Mouse (Mus musculus) limb, embryonic 12.5 days (tissue): ENCODE results near the gene Ltbp4. TPM values are rescaled to one million over a fixed set of nuclear protein-coding genes. Genes with fewer than 3 reads are reported as not detected.
A peak's percentile ranks its signal among the peaks of the same experiment; 100 is the strongest.

ENCODE experiments used
- ATAC-seq: fragments of 200-750 bp; cut with Nextera tagmentation; 2 replicates; pipeline ENCODE4 v1.8.0; 2017; ENCODE audit warnings: low read depth, moderate TSS enrichment; ENCODE audit not compliant: insufficient number of reproducible peaks, insufficient read depth, low FRiP score, low TSS enrichment
- H3K27ac ChIP-seq: fragments of 300-500 bp; sonication (generic); 2 replicates; pipeline ENCODE4 v1.5.1; 2016; ENCODE audit warnings: mild to moderate bottlenecking, moderate library complexity
- H3K27me3 ChIP-seq: fragments of 300-500 bp; sonication (generic); 2 replicates; pipeline ENCODE4 v1.6.1; 2016; ENCODE audit warnings: mild to moderate bottlenecking, moderate library complexity
- H3K36me3 ChIP-seq: fragments of 300-500 bp; sonication (generic); 2 replicates; pipeline ENCODE4 v1.6.1; 2016; ENCODE audit warnings: mild to moderate bottlenecking, moderate library complexity
- H3K4me1 ChIP-seq: fragments of 300-500 bp; sonication (generic); replicated peaks from 2 replicates; pipeline ENCODE4 v1.6.1; 2016
- H3K4me2 ChIP-seq: fragments of 300-500 bp; sonication (generic); 2 replicates; pipeline ENCODE4 v1.6.1; 2016; ENCODE audit warnings: mild to moderate bottlenecking, moderate library complexity
- H3K4me3 ChIP-seq: fragments of 300-500 bp; sonication (generic); replicated peaks from 2 replicates; pipeline ENCODE4 v1.5.1; 2016; ENCODE audit warnings: mild to moderate bottlenecking
- H3K9ac ChIP-seq: fragments of 300-500 bp; sonication (generic); replicated peaks from 2 replicates; pipeline ENCODE4 v1.6.1; 2016; ENCODE audit warnings: mild to moderate bottlenecking, moderate library complexity
- H3K9me3 ChIP-seq: fragments of 300-500 bp; sonication (generic); 2 replicates; pipeline ENCODE4 v1.6.1; 2016; ENCODE audit warnings: mild to moderate bottlenecking, moderate library complexity
- WGBS: fragments of 180-500 bp; shearing (Covaris S2); methylation state at CpG from one replicate; pipeline ENCODE4 v1.1.7; 2016; 5-methylcytosine and 5-hydroxymethylcytosine counted together
- polyA plus RNA-seq: library from polyadenylated mRNA; unstranded; fragments of >200 nt; fragmentation: Nextera tagmentation; extraction: Ambion mirVana; gene quantifications from 2 replicates; pipeline ENCODE4 v1.2.1, GENCODE M21; 2016

The Ltbp4 gene
- polyA plus RNA-seq, 1 experiment from 2014 or later = 15.8 TPM

DNA sequence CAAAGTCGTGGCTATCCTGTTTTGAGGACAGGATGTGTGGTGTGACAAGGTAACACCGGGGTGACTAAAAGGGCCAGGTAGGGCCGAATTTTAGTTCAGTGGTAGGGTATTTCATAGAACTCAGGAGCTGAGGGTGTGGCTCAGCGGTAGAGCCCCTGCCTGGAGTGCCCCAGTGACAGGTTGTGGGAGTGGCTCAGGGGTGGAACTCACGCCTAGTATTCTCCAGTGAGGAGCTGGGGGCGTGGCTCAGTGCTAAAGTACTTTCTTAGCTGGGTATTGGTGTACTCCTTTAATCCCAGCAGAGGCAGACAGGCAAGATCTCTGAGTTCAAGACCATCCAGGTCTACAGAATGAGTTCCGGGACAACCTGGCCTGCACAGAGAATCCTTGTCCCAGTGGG, 61.5 kb downstream of the Ltbp4 start:
- ATAC-seq = no peak
- Histone ChIP-seq H3K36me3 (peaks cover 86% of the 10 kb centered on the region), H3K4me3 (no peak overlapping the region), H3K4me2 (no peak overlapping the region), H3K4me1 (no peaks in the 10 kb centered on the region), H3K9me3 (no peaks in the 10 kb centered on the region), H3K27me3 (no peaks in the 10 kb centered on the region), H3K27ac (no peak overlapping the region), H3K9ac (no peak overlapping the region)
- WGBS = 61% methylated on average over 7 of the region's 7 CpGs

DNA sequence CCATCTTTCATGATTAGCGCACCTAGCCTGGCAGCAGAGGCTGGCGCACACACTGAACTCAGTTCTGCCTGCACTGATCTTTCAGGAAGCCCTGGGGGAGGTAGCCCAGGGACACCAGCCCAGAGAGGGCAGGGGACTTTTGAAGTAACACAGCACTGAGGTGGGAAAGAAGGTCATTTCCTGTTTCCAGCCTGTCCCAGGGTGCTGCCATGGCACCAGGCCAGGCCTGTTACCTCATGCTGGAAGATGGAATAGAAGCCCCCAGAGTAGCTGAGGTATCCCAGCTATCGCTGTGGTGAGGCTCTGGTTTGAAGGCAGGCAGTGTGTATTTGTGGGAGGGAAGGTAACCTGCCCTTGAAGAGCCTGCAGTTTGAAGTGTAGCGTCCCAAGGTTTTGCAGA, 62.6 kb downstream of the Ltbp4 start:
- WGBS = 92% methylated on average over 4 of the region's 4 CpGs
- ATAC-seq = no peak
- no peaks in the 10 kb centered on the region for H3K4me1 ChIP-seq

DNA sequence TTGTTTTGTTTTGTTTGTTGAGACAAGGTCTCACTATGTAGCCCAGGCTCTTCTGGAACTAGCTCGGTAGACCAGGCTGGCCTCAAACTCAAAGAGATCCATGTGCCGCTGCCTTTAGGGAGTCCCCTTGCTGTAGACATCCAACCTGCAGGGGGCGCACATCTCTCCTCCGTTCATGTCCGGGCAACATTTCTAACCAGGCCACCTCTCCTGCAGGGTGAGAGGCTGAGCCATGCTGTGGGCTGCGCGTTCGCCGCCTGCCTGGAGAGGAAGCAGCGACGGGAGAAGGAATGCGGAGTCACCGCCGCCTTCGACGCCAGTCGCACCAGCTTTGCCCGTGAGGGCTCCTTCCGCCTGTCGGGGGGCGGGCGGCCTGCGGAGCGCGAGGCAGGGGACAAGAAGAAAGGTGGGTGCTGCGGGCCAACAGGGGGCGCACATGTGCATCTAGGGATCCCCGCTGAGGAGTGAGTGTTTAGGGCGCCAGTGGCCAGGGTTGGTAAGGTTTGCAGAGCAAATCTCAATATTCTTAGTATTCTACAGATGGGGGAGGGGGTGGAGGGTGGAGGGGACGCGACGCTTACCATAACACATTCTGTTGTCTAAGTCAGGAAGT, 63.6 kb downstream of the Ltbp4 start:
- Histone ChIP-seq H3K9ac (no peak overlapping the region), H3K9me3 (no peaks in the 10 kb centered on the region; the same call in 1 of the 2 replicates), H3K27ac (no peak overlapping the region), H3K4me1 (no peaks in the 10 kb centered on the region), H3K36me3 (peaks cover 90% of the 10 kb centered on the region), H3K27me3 (no peaks in the 10 kb centered on the region), H3K4me2 (no peak overlapping the region), H3K4me3 (no peak overlapping the region)
- 0 out of 2 replicates have a peak, but pooled peaks have one; percentile 40 for ATAC-seq
- 50% methylated on average over 32 of the region's 32 CpGs for WGBS

More for the DNA sequence above, 62.6 kb downstream of the Ltbp4 start:
- peaks cover 89% of the 10 kb centered on the region for H3K36me3 ChIP-seq
- no peak overlapping the region for H3K4me3 ChIP-seq
- no peak overlapping the region for H3K9ac ChIP-seq
- no peak overlapping the region for H3K4me2 ChIP-seq
- H3K27ac ChIP-seq = no peak overlapping the region
- H3K27me3 ChIP-seq = no peaks in the 10 kb centered on the region
- no peaks in the 10 kb centered on the region for H3K9me3 ChIP-seq

GRCm38 (mm10) chr7:27271423-27271822, 66.1 kb downstream of the Ltbp4 start:
- ATAC-seq = no peak
- WGBS = 88% methylated on average over 8 of the region's 8 CpGs
- Histone ChIP-seq H3K4me1 (no peaks in the 10 kb centered on the region), H3K4me3 (no peak overlapping the region), H3K9me3 (no peaks in the 10 kb centered on the region; the same call in 1 of the 2 replicates), H3K36me3 (peaks cover 90% of the 10 kb centered on the region), H3K27me3 (no peaks in the 10 kb centered on the region), H3K4me2 (no peak overlapping the region), H3K27ac (no peak overlapping the region), H3K9ac (no peak overlapping the region)

DNA sequence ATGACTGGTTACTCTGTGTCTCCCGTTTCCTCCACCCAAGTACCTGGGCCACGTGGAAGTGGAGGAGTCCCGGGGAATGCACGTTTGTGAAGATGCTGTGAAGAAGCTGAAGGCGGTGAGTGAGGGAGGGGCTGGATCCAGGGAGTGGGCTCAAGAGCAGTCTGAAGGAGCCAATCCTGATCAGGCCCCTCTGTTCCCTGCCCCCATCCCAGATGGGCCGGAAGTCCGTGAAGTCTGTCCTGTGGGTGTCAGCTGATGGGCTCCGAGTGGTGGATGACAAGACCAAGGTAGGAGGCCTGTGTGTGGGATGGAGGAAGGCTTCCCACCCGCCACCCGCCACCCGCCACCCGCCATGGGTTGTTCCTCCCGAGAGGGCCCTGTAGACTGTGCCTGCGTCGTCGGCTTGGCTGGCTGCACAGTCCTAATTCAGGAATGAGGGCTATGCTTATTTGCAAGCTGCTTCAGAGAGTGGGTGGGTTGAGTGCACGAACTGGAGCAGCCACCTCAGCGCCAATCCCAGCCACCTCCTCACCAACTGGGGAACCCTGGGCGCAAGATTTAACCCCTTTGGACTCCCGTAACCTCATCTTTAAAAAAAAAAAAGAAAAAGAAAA, 70.9 kb downstream of the Ltbp4 start:
- ATAC-seq = no peak
- Histone ChIP-seq H3K9me3 (no peaks in the 10 kb centered on the region; the same call in 1 of the 2 replicates), H3K27me3 (no peaks in the 10 kb centered on the region), H3K4me1 (no peaks in the 10 kb centered on the region), H3K4me2 (no peak overlapping the region), H3K36me3 (peaks cover 97% of the 10 kb centered on the region), H3K27ac (no peak overlapping the region), H3K4me3 (no peak overlapping the region), H3K9ac (no peak overlapping the region)
- WGBS = 64% methylated on average over 20 of the region's 20 CpGs

GRCm38 (mm10) chr7:27264761-27265160, 72.7 kb downstream of the Ltbp4 start:
- ATAC-seq = no peak
- H3K4me2 ChIP-seq = no peak overlapping the region
- no peaks in the 10 kb centered on the region; the same call in 1 of the 2 replicates for H3K9me3 ChIP-seq
- H3K27ac ChIP-seq = no peak overlapping the region
- peaks cover 79% of the 10 kb centered on the region for H3K36me3 ChIP-seq
- no peaks in the 10 kb centered on the region for H3K27me3 ChIP-seq
- WGBS = 83% methylated on average over 12 of the region's 12 CpGs
- H3K4me1 ChIP-seq = peaks cover 11% of the 10 kb centered on the region
- H3K4me3 ChIP-seq = no peak overlapping the region
- no peak overlapping the region for H3K9ac ChIP-seq

GRCm38 (mm10) chr7:27261888-27262287, 75.6 kb downstream of the Ltbp4 start:
- H3K27ac ChIP-seq = no peak overlapping the region
- no peak overlapping the region for H3K4me2 ChIP-seq
- WGBS = 81% methylated on average over 6 of the region's 6 CpGs
- H3K4me1 ChIP-seq = peaks cover 31% of the 10 kb centered on the region
- H3K27me3 ChIP-seq = no peaks in the 10 kb centered on the region
- no peak overlapping the region for H3K4me3 ChIP-seq
- no peak overlapping the region for H3K9ac ChIP-seq
- no peaks in the 10 kb centered on the region for H3K9me3 ChIP-seq
- peaks cover 50% of the 10 kb centered on the region for H3K36me3 ChIP-seq
- ATAC-seq = no peak

DNA sequence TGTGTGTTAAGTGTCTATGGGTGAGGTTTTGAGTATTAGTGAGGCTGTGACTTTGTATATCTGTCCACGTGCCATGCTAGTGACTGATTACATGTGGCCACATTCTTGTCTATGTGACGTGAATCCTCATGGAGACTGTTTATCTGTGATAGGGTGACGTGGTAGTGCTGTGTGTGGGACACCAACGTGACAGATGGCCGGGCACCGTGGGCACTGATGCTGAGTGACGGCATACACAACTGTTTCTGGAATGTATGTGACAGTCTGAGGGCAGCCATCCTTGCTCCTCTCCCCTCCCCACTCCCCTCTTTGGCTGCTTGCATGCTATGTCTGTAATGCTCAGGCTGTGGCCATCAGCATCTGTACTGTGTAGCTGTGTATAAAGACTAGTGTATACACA, 76.6 kb downstream of the Ltbp4 start:
- Histone ChIP-seq H3K4me2 (no peak overlapping the region), H3K4me1 (peaks cover 35% of the 10 kb centered on the region), H3K27ac (no peak overlapping the region), H3K27me3 (no peaks in the 10 kb centered on the region), H3K36me3 (peaks cover 40% of the 10 kb centered on the region), H3K4me3 (no peak overlapping the region), H3K9ac (peak overlapping the region; percentile 18; the same call in 1 of the 2 replicates), H3K9me3 (no peaks in the 10 kb centered on the region)
- WGBS = 92% methylated on average over 7 of the region's 7 CpGs
- ATAC-seq = no peak

GRCm38 (mm10) chr7:27259771-27260170, 77.7 kb downstream of the Ltbp4 start:
- peaks cover 35% of the 10 kb centered on the region for H3K4me1 ChIP-seq
- 48% methylated on average over 5 of the region's 5 CpGs for WGBS
- peak overlapping the region; percentile 77 for H3K4me2 ChIP-seq
- H3K9ac ChIP-seq = peak overlapping the region; percentile 90
- no peaks in the 10 kb centered on the region for H3K27me3 ChIP-seq
- peak overlapping the region; percentile 91 for H3K4me3 ChIP-seq
- ATAC-seq = no peak
- H3K36me3 ChIP-seq = peaks cover 34% of the 10 kb centered on the region
- no peaks in the 10 kb centered on the region for H3K9me3 ChIP-seq
- H3K27ac ChIP-seq = peak overlapping the region; percentile 89; the same call in 1 of the 2 replicates

DNA sequence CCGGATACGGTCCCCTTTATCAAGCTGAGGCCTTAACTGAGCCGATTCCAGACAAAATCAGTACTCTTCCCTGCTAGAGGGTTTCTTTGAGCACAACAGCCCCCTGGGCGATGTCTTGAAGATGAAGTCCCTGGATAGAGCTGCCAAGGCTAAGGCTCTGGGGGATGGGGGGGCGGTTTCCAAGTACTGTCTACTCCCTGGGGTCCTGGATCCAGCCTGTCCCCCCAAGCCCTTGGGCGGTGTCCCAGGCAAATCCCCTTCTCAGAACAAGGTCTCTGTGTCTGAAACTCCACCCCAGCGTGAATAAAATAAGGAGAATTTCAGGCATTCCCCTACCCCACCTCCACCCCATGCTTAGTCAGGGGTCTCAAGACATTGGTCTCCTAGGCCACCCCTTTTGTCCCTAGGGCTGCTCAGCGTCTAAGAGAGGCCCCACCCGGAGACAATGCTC, 78.2 kb downstream of the Ltbp4 start:
- Histone ChIP-seq H3K27me3 (no peaks in the 10 kb centered on the region), H3K36me3 (peaks cover 30% of the 10 kb centered on the region), H3K4me3 (peak overlapping the region; percentile 91), H3K9ac (peak overlapping the region; percentile 90), H3K4me2 (peak overlapping the region; percentile 77), H3K27ac (peak overlapping the region; percentile 89; the same call in 1 of the 2 replicates), H3K4me1 (peaks cover 35% of the 10 kb centered on the region), H3K9me3 (no peaks in the 10 kb centered on the region)
- 5% methylated on average over 9 of the region's 9 CpGs for WGBS
- ATAC-seq = no peak; the same call in 1 of the 2 replicates

GRCm38 (mm10) chr7:27258205-27258899, 79.1 kb downstream of the Ltbp4 start, which contains the start of gene Numbl:
Numbl (plus strand) TSS chr7:27258433.
- no peaks in the 10 kb centered on the region for H3K27me3 ChIP-seq
- peak; percentile 82 for ATAC-seq
- peak within 1 kb of the TSS; percentile 90 for H3K9ac ChIP-seq
- WGBS = 1% methylated on average over 47 of the region's 47 CpGs
- peak within 1 kb of the TSS; percentile 89 for H3K27ac ChIP-seq
- peaks cover 35% of the 10 kb centered on the region for H3K4me1 ChIP-seq
- H3K4me2 ChIP-seq = peak within 1 kb of the TSS; percentile 77
- H3K4me3 ChIP-seq = peak within 1 kb of the TSS; percentile 91
- H3K36me3 ChIP-seq = peaks cover 21% of the 10 kb centered on the region
- H3K9me3 ChIP-seq = no peaks in the 10 kb centered on the region
